Mouse (Mus musculus): Measurements from ENCODE around the gene Tle4.
"Not testable (repeated sequence)": the region's sequence is repeated elsewhere in the genome, so short reads cannot be mapped to it uniquely, and the experiment has no call there.

Gene Tle4

DNA sequence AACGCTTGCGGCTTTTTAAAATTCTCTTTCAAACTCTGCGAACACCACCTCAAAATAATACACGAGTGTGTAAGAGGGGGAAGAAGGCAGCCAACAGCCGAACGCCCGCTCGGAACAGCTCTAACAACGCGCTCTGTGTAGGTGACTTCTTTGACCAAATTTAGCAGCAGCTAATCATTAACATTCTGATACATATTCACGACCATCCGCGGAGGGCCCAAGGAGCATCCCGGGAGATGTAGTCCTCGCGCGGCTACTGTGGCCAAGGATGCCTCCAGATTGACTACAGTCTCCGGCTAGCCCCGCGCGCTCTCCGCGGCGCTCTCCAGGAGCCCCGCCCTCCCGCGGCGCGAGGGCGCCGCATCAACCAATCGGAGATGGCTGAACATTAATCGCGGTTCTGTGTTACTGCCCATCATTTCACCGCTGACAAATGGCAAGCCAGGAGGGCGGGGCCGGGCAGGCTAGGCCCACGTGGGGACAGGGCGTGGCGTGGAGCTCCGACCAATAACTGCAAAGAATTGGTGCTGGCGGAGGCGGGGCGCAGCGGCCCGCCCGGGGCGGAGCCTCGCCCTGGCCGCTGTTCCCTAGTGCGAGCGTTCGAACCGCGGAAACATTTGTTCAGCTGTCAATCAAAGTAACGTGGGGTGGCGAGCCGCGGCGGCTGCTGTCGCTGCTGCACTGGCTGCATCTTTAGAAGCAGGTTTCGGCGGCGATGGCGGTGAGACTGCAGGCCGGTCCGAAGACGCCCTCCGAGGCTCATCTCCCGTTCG is at the start of gene Tle4:
TSS of gene Tle4 (minus strand) at position 135 of the 773 bp plus-strand sequence.
- peak; percentile 96 for DNase-seq (ENCODE audit: low read depth)

DNA sequence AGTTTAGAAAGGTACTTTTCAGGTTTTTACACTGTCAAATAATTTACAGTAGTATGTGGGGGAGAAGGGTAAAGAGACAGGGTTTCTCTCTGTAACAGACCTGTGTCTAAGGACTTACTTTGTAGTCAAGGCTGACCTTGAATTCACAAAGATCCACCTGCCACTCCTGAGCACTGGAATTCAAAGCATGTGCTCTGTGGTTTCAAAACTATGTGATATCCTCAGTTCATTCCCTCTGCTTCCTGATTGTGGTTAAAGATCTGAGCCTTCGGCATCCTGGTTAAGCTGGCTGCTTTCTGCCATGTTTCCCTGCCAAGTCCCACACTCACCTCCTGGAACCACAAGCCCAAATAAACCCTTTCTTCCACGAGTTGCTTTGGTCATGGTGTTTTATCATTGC is 47.8 kb upstream of the Tle4 start:
- DNase-seq (ENCODE audit: low read depth) = no peak

DNA sequence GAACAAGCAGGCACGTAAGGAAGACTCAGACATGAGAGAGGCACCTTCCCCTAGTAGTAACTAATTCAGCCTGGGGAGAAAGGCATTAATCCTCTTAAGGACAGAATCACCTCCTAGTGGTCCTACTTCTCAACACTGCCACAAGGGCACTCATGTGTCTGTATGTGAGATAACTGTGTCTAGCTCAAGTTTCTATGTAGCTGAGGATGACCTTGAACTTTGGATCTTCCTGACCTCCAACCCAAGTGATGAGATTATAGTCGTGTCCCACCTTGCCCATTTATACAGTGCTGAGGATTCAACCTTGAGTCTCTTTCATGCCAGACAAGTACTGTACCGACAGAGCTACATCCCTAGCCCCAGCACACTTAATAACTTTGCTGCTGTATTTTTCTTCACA is 46.9 kb upstream of the Tle4 start:
- no peak for DNase-seq (ENCODE audit: low read depth)

DNA sequence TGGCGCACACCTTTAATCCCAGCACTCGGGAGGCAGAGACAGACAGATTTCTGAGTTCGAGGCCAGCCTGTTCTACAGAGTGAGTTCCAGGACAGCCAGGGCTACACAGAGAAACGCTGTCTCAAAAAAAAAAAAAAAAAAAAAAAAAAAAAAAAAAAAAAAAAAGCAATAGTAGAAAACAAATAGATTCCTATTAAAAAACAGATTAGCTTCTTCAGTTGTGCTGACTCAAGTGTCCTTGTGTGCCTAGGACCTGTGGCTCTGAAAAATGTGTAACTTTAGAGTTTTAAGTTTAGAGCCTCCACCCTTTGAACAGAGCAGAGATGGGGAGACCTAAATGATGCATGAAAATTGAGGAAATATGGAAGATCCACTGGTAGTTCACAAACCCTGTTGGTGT is 45.2 kb upstream of the Tle4 start:
- DNase-seq (ENCODE audit: low read depth) = not testable (repeated sequence)

DNA sequence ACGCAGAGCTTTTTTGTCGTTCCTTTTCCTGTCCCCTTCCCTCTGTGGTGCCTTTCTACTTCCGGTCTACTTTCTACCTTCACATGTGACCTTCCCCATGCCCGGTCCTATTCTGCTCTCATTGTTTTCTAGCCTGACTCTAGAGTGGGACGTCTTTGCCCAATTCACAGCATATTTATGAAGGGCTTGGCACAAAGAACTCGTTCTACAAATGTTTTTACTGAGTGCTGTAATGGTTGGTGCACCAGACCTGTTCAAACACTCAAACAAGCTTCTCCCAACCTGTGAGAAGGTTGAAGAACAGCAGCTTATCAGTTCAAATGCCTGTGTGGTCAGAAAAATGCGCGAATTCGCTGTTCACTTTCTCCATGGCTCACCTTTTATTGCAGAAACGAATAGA is 44.8 kb upstream of the Tle4 start:
- no peak for DNase-seq (ENCODE audit: low read depth)

DNA sequence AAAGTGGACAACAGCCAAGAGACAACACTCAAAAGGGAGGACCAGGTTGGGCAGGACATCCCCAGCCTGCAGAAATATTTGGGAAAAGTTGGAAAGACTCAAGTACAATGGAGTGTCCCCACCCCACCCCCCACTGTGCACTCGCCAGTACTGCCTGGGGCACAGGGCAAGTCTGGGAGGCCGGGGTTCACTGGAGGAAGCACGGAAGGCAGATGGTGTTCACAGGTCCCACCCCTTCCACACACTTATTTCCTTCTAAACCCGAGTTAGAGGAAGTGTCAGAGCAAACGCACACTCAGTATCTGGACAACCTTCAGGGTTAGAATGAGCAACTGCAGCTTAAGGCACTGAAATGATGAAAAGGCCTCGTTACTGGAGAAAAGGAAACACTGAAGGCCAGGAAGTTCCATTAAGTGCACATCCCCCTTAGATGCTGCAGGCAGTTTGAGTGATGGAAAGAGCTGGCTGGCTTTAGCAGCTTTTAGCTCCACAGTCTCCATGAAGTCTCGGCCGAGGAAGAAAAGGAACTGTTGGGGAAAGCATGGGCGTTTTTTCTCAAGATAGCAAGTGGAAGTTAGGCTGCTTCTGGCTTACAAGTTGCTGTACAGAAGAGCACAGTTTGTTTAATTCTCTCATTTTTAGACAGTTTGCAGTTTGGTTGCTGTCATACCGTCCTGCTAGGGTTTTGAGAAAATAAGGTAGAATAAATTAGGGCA is 37.5 kb upstream of the Tle4 start:
- no peak for DNase-seq (ENCODE audit: low read depth)

DNA sequence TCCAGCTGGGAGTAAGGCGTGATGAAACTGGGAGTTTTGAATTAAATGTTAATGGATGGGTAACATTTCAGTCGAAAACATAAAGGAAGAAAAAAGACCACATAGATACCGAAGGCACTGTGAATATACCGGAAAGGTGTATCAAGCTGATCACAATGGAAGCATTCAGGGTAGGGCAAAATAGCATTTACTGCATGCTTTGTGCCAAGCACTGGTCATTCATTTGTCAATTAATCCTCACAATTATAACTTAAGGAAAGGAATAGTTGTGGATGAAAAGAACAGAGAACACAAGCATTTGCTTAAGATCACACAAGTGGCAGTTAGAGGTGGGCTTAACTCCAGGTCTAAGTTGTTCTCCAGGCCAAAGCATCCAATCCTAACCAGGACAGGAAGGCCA is 25.5 kb upstream of the Tle4 start:
- DNase-seq (ENCODE audit: low read depth) = no peak

DNA sequence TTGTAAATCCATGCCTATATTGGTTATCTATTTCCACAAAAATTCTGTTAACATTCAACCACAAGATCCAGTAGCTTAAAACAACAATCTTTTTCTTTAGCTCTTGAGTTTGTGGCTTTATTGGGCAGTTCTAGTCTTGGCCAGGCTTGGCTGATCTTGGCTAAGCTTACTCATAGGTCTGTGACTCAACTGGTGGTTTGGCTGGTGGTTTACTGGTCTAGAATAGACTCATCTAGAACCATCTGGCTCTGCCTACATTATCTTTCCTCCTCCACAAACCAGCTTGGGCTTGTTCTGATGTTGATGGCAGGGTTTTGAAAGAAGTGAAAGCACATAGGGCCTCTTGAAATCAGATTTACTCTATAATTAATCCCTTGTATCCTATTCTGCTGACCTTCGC is 22.7 kb upstream of the Tle4 start:
- no peak for DNase-seq (ENCODE audit: low read depth)

DNA sequence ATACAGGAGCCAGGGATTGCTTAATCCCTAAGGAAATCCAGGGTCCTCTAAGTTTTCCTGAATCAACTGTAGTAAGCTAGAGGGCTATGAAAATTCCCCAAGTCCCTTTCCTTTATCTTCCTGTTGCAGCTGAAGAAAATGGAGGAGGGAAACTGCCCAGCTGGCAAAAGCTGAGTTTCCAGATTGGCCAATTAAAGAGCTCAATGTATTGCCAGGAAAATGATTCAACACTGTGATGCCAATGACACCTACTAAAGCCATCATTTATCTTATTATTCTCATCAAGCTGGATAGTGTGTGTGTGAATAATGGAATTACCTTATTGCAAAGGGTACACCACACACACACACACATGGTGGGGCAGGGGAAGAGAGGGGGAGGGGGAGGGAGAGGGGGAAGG is 22.0 kb upstream of the Tle4 start:
- no peak for DNase-seq (ENCODE audit: low read depth)

DNA sequence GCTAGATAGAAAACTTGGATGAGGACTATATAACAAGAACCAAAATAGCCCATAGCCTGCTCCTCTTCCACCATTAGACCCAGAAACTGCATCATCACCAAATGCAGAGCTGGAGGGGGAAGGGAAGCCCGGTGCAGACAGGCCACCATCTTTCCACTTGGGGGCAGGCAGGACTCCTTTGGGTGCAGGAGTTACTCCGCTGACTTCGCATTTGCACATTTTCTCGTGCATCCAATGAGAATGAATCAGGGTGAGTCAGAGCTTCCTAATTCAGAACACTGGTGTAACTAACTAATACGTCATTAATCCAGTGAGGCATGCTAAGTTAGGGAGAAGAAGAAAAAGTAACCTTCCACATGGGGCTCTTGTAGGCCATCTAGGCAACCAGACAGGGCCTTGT is 17.0 kb upstream of the Tle4 start:
- no peak for DNase-seq (ENCODE audit: low read depth)

DNA sequence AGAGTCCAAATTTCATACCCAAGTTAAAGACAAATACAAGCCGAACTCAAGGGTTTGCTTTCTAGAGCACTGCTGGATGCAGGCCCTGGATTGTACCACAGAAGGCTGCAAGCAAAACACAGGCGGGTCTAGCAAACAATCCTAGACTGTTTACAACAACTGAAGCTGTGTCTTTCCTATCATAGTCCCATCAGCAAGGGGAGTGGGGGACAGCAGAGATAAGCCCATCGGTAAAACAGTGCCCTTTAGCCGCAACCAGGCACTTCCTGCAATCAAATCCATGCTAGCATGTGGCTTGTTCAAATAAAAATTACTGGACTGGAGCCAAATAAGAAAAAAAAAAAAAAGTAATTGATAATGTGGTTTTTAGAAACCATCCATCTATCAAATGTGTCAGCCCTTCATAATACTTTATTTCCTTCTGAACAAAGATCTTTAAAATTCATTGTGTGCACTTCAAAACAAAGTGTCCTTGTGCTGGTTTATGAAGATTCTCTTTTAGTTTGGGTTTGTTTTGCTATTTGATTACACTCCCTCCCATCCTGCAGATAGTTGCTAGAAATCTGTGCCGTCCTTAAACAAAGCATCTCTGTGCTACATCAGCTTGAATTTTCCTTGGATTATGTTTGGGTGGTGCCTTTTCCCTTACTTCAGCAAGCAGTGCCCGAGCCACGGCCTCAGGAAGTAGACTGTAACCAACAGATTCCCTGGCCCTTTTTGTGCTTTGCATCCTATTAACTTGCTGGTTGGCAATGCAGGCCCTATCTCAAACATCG is 12.9 kb upstream of the Tle4 start:
- no peak for DNase-seq (ENCODE audit: low read depth)

DNA sequence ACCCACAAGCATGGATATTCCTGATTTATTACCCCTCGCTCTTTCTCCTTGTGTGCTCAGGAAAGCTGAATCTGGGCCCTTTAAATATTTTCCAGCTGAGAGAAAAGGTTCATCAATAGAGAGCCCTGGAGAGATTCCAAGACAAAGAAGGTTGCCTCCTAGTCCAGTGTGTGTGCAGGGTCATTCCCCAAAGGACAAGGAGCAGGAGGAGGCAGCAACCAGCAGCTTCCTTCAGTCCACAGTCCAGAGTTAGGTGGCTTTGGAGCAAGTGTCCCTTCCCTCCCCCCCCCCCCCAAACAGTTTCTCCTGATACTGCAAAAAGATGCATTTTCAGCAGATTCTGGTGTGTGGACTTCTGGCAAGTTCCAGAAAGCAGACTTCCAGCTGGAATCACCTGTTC is 3.0 kb upstream of the Tle4 start:
- no peak for DNase-seq (ENCODE audit: low read depth)

DNA sequence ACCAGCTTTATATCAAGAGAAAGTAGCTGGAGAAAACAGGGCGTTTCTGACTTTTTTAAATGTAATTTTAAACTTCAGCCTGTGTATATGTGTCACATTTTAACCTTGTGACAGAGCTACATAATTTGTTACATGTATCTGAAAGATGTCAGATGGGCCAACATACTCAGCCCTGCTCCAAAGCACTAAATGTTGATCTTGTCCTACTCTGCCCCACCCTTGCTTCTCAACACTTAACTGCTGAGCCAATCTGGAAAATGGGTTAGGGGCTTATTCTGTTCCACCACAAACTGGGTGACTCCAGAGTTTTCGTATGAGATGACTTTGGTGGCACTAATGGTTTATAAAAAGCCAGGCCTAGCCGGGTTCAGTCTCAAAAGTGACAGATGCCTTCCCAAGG is 2.5 kb upstream of the Tle4 start:
- no peak for DNase-seq (ENCODE audit: low read depth)

DNA sequence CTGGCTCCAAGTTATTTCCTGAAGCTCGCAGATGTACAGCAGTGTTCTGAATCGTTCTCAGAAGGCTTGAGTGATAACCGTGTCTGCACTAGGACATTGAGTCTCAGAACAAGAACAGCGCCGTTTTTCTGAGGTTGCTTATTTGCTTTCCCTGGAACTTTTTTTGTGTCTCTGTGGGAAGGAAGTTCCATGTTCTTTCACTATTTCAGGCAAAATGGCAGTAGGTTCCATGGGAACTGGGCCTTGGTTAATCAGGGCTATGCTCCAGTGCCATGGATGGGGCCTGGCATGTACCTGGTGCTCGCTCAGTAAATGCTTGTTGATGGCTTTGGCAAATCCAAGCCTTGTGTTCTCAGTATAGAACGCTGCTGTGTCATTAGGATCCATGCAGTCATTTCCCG is 2.0 kb upstream of the Tle4 start:
- peak; percentile 60 for DNase-seq (ENCODE audit: low read depth)

DNA sequence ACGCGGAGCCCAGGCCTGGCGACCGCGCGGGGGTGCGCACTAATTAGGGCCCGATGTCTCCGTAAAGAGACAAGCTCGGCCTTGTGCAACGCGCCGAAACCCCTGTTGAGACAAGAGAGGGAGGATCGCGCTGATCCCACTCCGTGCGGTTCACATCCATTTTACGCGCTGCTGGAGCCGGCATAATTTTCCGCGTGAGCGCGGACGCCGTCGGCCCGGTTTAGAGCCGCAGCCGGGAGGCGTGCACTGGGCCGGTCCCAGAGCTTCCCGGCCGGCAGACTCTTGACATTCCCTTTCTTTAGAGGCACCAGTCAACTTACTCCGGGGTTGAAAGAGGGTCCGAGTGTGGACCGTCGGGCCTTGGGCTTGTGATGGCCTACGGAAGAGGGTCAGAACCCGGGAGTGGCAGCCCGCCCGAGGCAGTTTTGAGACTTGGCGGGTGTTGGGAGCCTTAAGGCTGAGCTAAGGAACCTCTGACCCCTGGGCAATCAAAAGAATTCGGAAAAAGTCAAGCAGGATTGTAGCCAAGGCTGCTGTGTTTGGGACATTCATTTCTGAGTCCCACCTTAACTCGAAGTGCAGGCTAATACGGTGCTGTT is 938 bp upstream of the Tle4 start:
- DNase-seq (ENCODE audit: low read depth) = no peak

DNA sequence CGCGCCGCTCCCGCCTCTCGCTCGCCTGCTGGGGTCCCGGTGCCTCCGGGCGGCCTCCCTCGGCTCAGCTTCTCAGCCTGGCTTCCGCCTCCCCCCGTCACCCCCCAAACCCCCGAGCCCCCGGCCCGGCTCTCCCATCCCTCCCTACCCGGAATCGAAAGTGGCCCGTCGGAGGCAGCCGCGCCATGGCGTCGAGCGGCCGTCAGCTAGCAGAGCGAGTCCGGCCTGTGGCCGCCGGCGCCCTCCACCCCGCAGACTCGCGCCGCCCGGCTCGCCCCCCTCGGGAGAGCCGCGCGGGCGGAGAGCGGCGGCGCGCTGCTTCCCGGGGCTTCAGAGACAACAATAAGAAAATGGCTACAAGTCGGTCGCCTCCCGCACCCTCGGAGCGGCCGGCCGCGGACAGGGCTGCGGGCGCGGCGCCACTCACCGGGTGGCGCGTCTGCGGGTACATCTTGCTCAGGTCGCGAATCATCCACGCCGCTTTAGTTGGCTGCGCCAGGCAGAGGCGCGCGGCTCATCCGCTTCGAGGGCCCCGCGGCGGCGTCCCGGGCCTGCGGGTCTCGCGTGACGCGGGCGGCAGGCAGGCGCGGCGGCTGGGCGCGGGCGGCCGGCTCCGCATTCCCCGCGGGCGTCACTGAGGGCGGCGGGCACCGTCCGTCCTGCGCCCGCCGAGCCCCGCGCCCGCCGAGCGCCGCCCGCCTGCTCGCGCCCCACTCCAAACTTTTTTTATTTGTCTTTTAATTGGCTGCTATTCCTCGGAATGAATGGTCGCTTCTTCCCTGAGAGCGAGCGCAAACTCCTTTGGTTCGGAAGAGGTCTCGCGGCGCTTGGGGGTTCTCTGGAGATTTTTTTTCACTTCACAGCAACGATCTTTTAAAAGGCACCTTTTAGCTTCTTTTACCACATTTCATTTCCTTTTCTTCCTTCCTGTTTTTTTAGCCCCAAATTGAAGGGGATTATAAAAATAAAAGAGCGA is 622 bp downstream of the Tle4 start:
- DNase-seq (ENCODE audit: low read depth) = no peak

DNA sequence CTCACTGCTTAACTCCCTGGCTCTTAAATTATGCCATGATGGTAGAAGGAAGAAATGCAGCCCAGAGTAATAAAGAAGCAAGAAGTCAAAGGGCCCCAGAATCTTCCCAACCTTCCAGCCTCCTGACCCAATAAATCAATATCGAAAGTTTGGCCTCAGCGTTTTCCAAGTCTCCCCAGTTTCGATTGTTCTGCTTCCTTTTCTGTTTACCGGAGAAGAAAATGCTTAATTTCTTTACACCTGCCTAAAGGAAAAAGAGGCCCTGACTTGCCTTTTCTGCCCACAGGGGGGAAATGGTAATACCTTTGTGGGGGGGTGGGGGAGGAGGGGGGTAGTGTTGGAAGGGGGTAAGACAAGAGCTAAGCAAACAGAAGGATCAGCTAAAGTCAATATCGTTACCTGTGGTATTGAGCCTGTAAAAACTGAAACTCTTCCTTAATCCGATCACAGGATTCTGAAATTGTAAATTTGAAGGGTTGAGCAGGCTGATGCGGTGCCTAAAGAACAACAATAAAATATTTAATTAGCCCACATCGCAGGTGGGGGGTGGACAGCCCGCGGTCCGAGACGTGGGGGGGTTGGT is 1.4 kb downstream of the Tle4 start:
- no peak for DNase-seq (ENCODE audit: low read depth)

DNA sequence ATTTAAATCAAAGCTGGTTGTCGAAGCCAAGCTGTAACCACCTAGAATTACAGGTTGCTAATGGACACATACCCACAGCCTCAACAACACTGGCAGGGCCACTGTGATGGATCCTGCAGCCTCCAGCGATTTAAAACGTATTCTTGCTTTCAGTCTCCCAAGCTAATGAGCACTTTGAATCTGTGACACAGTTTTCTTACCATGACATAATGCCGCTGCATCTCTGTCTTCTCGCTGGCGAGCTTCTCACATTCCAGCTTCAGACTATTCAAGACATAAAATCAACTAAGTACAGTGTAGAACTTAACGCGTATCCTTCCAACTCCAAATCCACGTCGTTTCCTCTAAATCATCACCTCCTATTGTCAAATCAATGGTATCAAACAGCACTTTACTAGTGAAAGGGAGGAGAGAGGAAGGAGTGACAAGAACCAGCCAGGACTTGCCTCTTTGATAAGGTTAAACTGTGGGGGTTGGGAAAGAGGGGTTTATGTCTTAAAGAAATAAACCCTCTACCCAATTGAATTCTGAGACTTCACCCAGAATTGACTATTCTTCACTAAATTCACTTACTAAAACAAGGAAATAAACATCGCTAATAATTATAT is 2.4 kb downstream of the Tle4 start:
- DNase-seq (ENCODE audit: low read depth) = no peak

DNA sequence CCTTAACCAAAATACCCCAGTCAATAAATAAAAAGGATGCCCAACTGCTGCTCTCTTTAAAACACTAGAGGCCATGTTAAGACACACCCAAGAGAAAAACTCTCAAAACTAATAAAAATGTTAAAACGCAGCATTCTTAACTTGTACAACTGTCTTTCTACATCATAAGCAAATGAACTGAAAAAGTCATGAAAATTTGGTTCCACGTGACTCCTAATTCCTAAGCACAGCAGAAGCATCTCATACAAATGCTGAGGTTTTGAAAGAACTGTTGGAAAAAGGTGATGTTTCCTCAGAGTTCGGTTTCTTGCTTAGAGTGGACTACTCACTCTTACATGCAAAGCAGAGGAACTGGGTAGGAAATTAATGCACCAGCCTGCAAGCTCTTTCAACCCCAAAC is 3.3 kb downstream of the Tle4 start:
- no peak for DNase-seq (ENCODE audit: low read depth)

DNA sequence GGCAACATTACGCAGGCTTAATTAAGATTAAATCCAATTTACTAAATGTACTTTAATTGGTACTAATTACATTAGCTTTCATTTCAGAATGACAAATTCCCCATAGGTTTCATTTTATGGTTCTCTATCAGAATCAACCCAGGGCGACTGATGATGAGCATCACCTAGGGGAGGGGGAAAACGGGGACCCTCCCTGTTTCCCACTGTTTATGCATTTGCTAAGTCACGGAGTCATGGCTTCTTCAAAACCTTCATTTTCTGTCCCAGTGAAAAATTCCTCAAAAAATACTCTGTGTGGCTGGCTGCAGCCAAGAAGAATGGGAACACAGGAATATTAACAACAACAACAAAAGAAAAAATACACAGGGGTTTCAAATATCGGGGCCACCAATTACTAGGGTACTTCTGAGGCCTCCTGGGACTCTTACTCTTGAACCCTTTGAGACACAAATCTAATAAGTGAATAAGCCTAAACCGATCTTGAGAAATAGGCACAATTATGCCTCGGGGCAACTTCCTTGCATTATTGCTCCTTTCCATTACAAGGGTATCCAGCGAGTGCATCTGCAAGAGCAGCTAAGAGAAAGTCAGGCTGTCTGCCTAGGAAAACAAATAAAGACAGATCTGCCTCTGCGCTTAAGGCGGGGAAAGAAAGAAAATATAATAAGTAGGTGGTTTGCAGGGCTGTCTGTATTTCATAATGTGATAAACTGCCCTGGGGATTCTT is 5.9 kb downstream of the Tle4 start:
- DNase-seq (ENCODE audit: low read depth) = no peak
